Mouse (Mus musculus) layer of hippocampus, postnatal 36 days (tissue): ENCODE results near the gene Hacd4. TPM values are rescaled to one million over a fixed set of nuclear protein-coding genes. Genes with fewer than 3 reads are reported as not detected.
"Not testable (repeated sequence)": the region's sequence is repeated elsewhere in the genome, so short reads cannot be mapped to it uniquely, and the experiment has no call there.

Experiments used
- DNase-seq, 2 experiments: peaks; one replicate each; pipeline ENCODE4 v3.0.0; 2022
- total RNA-seq, 2 experiments: library from RNA; stranded (reverse); gene quantifications; 2 replicates each; pipeline ENCODE4 v1.2.3; 2021

Hacd4 gene
- total RNA-seq, 2 experiments from 2014 or later: 1.4 to 1.6 TPM

DNA sequence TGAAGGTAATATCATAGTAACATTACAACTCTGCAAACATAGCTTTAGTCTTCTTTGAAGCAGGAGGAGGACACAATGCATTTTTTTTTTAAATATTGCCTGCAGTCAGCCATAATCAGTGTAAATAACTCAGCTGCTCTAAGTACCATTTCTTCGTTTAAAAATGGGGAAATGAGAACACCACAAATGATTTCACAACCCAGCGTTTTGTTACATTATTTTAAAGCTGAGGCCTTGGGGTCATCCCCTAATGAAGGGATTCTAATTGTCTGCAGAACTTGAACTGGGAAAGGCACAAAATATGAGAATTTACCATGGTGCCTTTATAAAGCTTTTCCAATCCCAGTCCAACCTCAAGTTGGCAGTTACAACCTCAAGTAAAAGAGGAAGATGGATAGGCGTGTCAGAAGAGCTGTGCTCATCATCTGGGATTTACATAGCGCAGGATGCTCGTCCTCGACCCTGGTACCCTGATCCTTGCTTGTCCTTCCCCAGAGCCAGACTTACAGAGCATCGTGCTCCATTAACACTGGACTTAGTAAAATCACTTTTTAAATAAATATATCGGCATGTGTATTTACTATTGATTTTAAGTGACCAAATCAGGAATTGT lies 6.2 kb downstream of the Hacd4 start:
- no peak for DNase-seq

DNA sequence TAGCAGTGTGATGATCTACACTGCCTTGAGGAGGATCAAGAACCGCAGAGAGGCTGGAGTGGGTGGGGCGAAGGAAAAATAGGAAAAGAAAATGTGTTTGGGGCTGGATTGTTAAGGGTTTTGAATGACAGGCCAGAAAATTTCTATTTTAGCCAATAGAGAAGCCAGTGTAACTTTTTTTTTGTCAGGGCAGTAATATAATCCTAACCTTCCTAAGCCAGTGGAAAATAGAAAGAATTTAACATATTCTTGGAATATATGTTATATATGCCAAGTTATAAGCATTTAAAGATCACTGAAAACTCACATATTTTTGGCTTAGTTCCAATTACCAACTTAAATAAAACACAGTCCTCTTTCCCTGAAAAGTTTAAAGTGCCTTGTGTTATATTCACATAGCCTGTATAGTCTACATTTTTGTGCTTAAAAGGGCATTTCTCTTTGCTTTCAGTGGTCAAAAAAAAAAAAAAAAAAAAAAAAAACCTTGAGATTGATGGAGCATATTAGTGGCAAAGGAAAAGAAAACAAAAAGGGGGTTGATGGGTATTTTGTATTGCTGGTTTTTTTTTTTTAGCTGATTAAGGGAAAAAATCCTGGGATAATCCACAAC lies 11.0 kb downstream of the Hacd4 start:
- DNase-seq: no peak

GRCm38 (mm10) chr4:88424563-88424962 lies 14.2 kb downstream of the Hacd4 start:
- DNase-seq: no peak

DNA sequence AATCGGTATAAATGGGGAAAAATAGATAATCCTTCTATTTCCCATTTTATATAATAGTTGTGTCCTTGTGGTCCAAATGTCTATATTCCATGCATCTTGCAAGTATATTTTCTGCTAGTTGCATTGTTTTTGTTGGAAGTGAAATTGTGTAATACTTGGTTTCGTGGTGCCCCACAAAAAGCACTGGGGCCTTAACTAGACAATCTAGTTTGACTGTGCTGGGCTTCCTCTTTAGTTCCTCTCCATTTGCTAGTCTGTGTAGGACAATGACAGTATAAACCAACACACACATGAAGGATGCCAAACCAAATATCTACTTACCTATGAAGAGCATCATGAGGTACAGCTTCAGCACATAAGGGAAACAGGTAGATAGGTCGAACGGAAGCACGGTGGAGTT lies 19.4 kb downstream of the Hacd4 start:
- DNase-seq: no peak

DNA sequence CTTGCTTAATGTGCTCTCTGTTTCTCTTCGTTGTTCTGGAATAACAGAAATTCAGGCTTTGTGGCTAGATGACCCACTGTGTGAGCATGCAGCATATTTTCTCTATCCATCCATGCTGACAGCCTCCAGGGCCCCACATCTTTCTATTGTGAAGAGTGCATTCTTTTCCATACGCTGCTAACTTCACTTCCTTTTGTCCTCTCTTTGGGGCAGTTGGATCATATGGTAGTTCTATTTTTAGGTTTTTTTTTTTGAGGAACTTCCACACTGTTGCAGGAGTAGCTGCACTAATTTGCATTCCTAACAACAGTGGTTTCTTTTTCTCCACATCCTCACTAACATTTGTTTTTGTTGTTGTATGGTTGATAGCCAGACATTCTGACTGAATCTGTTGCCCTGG lies 23.7 kb downstream of the Hacd4 start:
- DNase-seq: no peak

DNA sequence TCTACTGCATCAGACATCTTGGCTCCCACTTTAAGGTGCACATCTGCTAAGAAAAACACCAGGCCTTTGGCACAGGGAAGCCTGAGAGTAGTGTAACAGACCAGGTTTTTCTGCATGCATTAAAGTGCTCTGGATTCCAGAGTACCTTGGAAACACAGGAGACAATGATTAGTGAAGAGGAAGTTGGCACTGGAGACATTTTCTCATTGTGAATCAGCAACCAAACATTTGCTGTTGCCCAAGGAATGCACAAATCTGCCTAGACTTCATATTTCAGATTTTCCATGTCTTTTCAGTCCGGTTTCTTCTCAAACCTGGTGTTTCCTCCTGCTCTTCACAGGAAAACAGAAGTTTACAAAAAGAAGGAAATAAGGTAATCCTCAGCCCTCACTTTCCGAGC lies 26.4 kb downstream of the Hacd4 start:
- no peak for DNase-seq

GRCm38 (mm10) chr4:88409279-88409678 lies 29.4 kb downstream of the Hacd4 start:
- no peak for DNase-seq

GRCm38 (mm10) chr4:88406887-88407696 lies 31.6 kb downstream of the Hacd4 start:
- DNase-seq: peak; percentile 20 to 47

DNA sequence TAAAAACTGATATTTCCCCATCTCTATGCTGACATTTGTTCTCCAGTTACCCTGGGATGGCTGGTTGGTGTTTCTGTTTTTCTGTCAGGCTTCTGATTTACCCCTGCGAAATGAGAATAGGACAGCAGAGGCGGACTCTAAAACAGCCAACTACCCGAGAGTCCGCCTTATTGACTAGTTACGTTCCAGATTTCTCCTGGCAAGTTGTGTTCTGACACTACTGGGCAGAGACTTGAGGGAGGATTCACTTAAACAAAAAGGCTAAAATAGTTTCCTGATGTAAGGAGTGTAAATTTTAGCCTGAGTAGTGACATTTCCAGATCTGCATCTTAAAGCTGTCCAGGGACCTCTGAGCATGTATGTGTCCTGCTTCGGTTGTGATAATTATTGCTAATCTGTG lies 35.8 kb downstream of the Hacd4 start:
- DNase-seq: no peak

DNA sequence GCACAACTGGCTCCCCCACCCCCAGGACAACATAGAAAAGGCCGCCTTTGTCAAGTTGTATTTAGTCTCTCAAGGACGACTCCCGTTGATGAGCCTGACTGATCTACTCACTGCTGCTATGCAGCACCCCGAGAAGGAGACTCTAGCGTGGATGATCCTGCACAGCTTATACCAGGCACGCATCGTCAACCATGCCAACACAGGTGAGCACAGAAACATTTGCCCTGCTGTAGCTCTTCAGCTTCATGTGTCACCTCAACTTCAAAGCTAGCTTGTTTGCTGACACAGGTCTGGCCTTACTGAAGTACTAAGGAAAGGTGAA lies 37.8 kb downstream of the Hacd4 start:
- DNase-seq: no peak

- DNase-seq: no peak
Measured at GRCm38 (mm10) chr4:88400302-88400991, 38.3 kb downstream of the Hacd4 start.

- no peak for DNase-seq
Measured at GRCm38 (mm10) chr4:88396995-88397521, 41.7 kb downstream of the Hacd4 start.

DNA sequence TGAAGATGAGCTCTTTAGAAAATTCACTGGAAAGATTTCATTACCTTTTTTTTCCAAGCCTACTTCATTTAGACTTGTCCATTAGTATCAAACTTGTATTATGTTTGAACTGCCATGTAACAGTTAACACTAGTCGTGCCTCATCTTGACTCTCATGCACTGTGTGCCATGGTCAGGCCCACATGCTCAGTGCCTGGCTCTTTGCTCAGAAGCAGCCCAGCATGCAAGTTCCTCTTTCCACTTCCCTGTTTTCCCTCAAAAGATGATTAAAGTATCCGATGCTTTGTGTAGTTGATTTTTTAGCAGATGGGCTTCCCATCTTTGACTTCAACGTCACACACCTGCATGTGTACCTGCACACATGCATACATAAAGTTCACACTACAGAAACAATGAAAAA lies 43.0 kb downstream of the Hacd4 start:
- DNase-seq: no peak

DNA sequence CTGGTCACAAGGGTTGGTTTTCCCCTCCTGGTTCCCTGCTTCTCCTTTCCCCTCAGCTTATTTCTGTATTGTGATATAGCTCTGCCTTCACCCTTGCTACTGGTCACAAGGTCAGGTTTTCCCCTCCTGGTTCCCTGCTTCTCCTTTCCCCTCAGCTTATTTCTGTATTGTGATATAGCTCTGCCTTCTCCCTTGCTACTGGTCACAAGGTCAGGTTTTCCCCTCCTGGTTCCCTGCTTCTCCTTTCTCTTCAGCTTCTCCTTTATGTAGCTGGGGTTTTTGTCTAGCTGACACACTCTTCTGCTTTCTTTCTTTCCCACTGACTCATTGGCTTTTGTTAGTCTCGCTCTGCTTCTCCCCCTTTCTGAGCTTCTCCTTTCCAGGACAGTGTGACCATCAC lies 48.1 kb downstream of the Hacd4 start:
- not testable (repeated sequence) for DNase-seq

DNA sequence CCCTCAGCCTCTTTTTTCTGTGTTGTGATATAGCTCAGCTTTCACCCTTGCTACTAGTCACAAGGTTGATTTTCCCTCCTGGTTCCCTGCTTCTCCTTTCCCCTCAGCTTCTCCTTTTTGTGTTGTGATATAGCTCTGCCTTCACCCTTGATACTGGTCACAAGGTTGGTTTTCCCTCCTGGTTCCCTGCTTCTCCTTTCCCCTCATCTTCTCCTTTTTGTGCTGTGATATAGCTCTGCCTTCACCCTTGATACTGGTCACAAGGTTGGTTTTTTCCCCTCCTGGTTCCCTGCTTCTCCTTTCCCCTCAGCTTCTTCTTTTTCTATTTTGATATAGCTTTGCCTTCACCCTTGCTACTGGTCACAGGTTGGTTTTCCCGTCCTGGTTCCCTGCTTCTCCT lies 48.7 kb downstream of the Hacd4 start:
- no peak for DNase-seq

DNA sequence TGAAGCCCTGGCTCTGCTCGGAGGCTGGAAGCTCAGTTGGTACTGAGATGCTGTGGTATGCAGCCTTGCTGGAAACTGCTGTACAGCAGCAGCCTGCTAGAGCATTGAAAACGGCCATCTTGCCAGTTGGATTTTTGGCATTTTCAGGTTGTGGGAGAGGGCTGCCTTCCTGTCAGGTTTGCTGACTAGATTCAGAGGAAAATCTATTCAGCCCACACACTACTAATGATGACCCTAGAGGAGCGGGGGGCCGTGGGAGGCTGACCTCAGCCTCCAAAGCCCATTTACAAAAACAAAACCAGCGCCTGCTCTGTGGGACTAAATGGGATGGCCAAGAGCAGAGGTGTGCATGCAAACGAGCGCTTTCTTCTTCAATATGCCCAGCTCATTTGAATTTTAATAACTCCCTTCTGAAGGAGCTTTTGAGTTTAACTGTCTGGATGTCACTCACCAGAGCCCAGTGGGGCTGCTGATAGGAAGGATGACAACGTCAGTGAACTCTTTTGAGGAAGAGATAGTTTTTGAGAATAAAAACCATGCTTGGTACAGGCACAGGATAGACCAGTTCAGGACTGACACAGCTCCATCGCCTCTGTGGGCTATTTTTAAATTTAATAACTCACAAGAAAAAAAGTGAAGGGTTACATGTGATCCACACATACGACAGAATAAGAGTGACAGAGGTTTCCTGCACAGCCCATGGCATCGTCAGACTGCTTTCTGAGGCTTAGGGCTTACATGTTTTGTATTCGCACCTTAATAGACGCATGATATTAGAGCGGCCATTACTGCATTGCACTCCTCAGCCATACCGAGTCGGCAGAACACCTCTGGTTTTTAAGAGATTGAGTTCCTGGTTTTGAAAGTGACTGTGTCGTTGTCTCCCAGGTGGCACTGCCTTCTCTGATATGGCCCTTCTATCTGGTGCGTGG lies 66.2 kb downstream of the Hacd4 start:
- DNase-seq: no peak

DNA sequence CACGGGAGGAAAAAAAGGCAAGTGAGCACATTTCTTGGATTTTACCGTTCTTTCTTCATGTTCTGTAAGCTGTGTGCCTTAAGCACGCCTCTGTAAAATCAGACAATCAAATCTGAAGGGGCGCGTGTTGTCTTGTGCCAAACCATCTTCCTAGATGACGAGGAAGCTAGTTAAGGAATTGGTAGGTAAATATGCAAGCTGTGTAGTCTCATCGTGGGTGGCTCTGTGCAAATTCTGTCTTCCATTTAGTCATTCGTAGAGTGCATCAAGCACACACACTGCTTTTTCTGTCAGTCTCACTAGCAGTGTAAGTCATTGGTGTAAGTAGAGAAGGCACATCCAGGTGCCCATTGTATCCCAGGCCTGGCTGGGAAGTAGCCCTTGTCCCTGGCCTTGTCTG lies 67.9 kb downstream of the Hacd4 start:
- no peak for DNase-seq

GRCm38 (mm10) chr4:88369951-88370350 lies 68.8 kb downstream of the Hacd4 start:
- no peak for DNase-seq

- DNase-seq: no peak
Measured at GRCm38 (mm10) chr4:88357431-88357830, 81.3 kb downstream of the Hacd4 start.

DNA sequence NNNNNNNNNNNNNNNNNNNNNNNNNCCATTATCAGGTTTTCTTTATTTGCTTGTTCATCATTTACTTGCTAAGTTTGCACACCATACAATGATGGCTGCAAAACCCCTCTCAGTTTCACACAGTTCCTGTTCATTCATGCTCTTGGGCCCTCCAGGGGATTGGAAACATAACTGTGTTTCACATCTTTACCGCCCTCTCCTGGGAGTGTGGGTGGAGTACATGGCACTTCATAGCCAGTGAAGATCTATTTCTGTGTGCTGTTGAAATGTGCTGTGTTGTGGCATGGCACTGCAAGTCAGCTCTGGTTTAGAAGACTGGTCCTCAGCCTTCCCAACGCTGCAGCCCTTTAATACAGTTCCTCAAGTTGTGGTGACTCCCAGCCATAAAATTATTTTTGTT lies 82.1 kb downstream of the Hacd4 start:
- DNase-seq: no peak

- DNase-seq: peak; percentile 57 to 58
Measured at GRCm38 (mm10) chr4:88350910-88351309, 87.8 kb downstream of the Hacd4 start.
